Mouse (Mus musculus) lung, postnatal 0 days (tissue): Measurements from ENCODE around the gene Bhlha15. TPM values are rescaled to one million over a fixed set of nuclear protein-coding genes. Genes with fewer than 3 reads are reported as not detected.

ENCODE experiments used
- ATAC-seq: fragments of 200-750 bp; cut with Nextera tagmentation; 2 replicates; pipeline ENCODE4 v1.8.0; 2017; ENCODE audit warnings: moderate library complexity
- DNase-seq: peaks from one replicate; pipeline ENCODE4 v3.0.0-alpha.2; 2016; ENCODE audit warnings: low spot score
- H3K27ac ChIP-seq: fragments of 300-500 bp; sonication (generic); 2 replicates; pipeline ENCODE4 v1.5.1; 2014; ENCODE audit warnings: antibody characterized with exemption, mild to moderate bottlenecking, low read length, mixed read lengths
- H3K27me3 ChIP-seq: fragments of 300-500 bp; sonication (generic); replicated peaks from 2 replicates; pipeline ENCODE4 v1.6.1; 2014; ENCODE audit warnings: low read length, mixed read lengths; ENCODE audit not compliant: insufficient read depth
- H3K36me3 ChIP-seq: fragments of 300-500 bp; sonication (generic); 2 replicates; pipeline ENCODE4 v1.6.1; 2014; ENCODE audit warnings: low read length, mixed read lengths; ENCODE audit not compliant: insufficient read depth
- H3K4me1 ChIP-seq: fragments of 300-500 bp; sonication (generic); 2 replicates; pipeline ENCODE4 v1.6.1; 2014; ENCODE audit warnings: antibody characterized with exemption, low read depth, low read length, mixed read lengths; ENCODE audit not compliant: insufficient read depth
- H3K4me2 ChIP-seq: fragments of 300-500 bp; sonication (generic); replicated peaks from 2 replicates; pipeline ENCODE4 v1.6.1; 2014; ENCODE audit warnings: low read depth, mild to moderate bottlenecking, low read length, moderate library complexity, mixed read lengths
- H3K4me3 ChIP-seq: fragments of 300-500 bp; sonication (generic); 2 replicates; pipeline ENCODE4 v1.5.1; 2014; ENCODE audit warnings: low read depth, low read length
- H3K9ac ChIP-seq: fragments of 300-500 bp; sonication (generic); replicated peaks from 2 replicates; pipeline ENCODE4 v1.6.1; 2014; ENCODE audit warnings: low read depth, mild to moderate bottlenecking
- H3K9me3 ChIP-seq: fragments of 300-500 bp; sonication (generic); 2 replicates; pipeline ENCODE4 v1.6.1; 2016; ENCODE audit warnings: low read length, mixed read lengths
- CTCF ChIP-seq: IDR thresholded peaks from 2 replicates; pipeline ENCODE4 v1.5.1; 2016; ENCODE audit warnings: antibody characterized with exemption, mild to moderate bottlenecking
- EP300 ChIP-seq: IDR thresholded peaks from 2 replicates; pipeline ENCODE4 v1.6.1; 2016; ENCODE audit warnings: antibody characterized with exemption, mild to moderate bottlenecking, control low read depth
- WGBS: fragments of 180-500 bp; shearing (Covaris S2); extraction: QIAGEN DNeasy Blood & Tissue Kit; methylation state at CpG from one replicate; pipeline ENCODE4 v1.1.7; 2014; 5-methylcytosine and 5-hydroxymethylcytosine counted together
- polyA plus RNA-seq: library from polyadenylated mRNA; unstranded; fragments of >200 nt; fragmentation: Nextera tagmentation; extraction: Ambion mirVana; gene quantifications from 2 replicates; pipeline ENCODE4 v1.2.1, GENCODE M21; 2015

Gene Bhlha15
- polyA plus RNA-seq, 1 experiment from 2014 or later: 0.20 TPM

DNA sequence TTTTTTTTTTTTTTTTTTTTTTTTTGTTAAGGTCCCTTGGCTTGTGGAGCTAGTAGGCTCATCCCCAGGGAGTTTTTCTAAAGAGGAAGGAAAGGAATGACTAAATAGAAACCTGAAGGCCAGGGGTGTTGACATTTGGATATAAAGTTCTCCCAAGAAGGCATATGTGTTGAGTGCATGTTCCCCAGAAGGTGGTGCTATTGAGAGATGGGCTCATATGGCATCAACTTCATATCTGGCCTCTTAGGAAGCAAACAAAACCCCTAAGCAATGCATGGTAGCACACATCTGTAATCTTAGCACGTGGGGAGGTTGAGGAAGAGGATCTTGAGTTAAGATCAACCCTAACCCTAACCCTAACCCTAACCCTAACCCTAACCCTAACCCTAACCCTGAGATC is 41.3 kb downstream of the Bhlha15 start:
- Histone ChIP-seq H3K4me2 (no peak overlapping the region), H3K9me3 (no peaks in the 10 kb centered on the region), H3K4me3 (no peak overlapping the region), H3K27ac (no peak overlapping the region), H3K4me1 (no peaks in the 10 kb centered on the region), H3K36me3 (no peaks in the 10 kb centered on the region), H3K27me3 (no peaks in the 10 kb centered on the region), H3K9ac (no peak overlapping the region)
- no peak for TF ChIP-seq EP300
- peak; percentile 72 for TF ChIP-seq CTCF
- DNase-seq (peak; percentile 73), ATAC-seq (peak; percentile 34; the same call in 1 of the 2 replicates)
- WGBS: 67% methylated on average over 1 of the region's 1 CpGs

GRCm38 (mm10) chr5:144232531-144232930 is 42.4 kb downstream of the Bhlha15 start:
- Histone ChIP-seq H3K4me1 (no peaks in the 10 kb centered on the region), H3K27me3 (no peaks in the 10 kb centered on the region), H3K27ac (no peak overlapping the region), H3K4me3 (no peak overlapping the region), H3K4me2 (no peak overlapping the region), H3K9ac (no peak overlapping the region), H3K9me3 (no peaks in the 10 kb centered on the region), H3K36me3 (no peaks in the 10 kb centered on the region)
- TF ChIP-seq CTCF (no peak), EP300 (no peak)
- DNase-seq (no peak), ATAC-seq (no peak)
- WGBS: 86% methylated on average over 5 of the region's 5 CpGs

DNA sequence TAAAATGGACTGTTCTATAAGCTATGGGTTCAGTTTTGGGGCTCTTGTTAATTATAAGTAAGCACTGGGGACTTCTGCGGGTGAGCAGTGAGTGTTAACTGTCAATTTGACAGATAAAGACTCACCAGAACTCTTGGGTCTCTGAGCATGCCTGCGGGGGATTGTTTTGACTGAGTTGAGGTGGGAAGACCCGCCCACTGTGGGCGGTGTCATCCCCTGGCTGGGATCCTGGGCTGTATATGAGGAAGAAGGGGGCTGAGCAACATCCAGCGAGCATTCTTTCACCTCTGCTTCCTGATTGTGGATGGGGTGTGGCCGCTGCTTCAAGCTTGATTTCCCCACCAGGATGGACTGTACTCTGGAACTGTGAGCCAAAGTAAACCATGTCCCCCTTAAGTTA is 44.1 kb downstream of the Bhlha15 start:
- H3K4me2 ChIP-seq: no peak overlapping the region
- no peaks in the 10 kb centered on the region for H3K27me3 ChIP-seq
- peak; percentile 47; the same call in 1 of the 2 replicates for ATAC-seq
- 61% methylated on average over 6 of the region's 6 CpGs for whole genome bisulfite sequencing
- H3K4me3 ChIP-seq: no peak overlapping the region
- no peaks in the 10 kb centered on the region for H3K36me3 ChIP-seq
- DNase-seq: no peak
- no peaks in the 10 kb centered on the region for H3K4me1 ChIP-seq
- TF ChIP-seq EP300 (no peak), CTCF (no peak)
- no peak overlapping the region for H3K27ac ChIP-seq
- H3K9me3 ChIP-seq: no peaks in the 10 kb centered on the region
- H3K9ac ChIP-seq: no peak overlapping the region

- no peak overlapping the region for H3K9ac ChIP-seq
- H3K4me1 ChIP-seq: no peaks in the 10 kb centered on the region
- DNase-seq: peak; percentile 31
- 63% methylated on average over 7 of the region's 7 CpGs for WGBS
- H3K4me3 ChIP-seq: no peak overlapping the region
- H3K27me3 ChIP-seq: no peaks in the 10 kb centered on the region
- no peak for TF ChIP-seq CTCF
- TF ChIP-seq EP300: no peak
- H3K9me3 ChIP-seq: no peaks in the 10 kb centered on the region
- ATAC-seq: peak; percentile 57
- no peak overlapping the region for H3K27ac ChIP-seq
- no peak overlapping the region for H3K4me2 ChIP-seq
- H3K36me3 ChIP-seq: no peaks in the 10 kb centered on the region
These were observed 44.6 kb downstream of the Bhlha15 start for GRCm38 (mm10) chr5:144234714-144235113.

- H3K27me3 ChIP-seq: no peaks in the 10 kb centered on the region
- DNase-seq: no peak
- H3K9me3 ChIP-seq: no peaks in the 10 kb centered on the region
- ATAC-seq: no peak
- no peaks in the 10 kb centered on the region for H3K4me1 ChIP-seq
- no peak for TF ChIP-seq EP300
- no peak for TF ChIP-seq CTCF
- no peak overlapping the region for H3K9ac ChIP-seq
- no peak overlapping the region for H3K4me2 ChIP-seq
- no peak overlapping the region for H3K4me3 ChIP-seq
- H3K27ac ChIP-seq: no peak overlapping the region
- no peaks in the 10 kb centered on the region for H3K36me3 ChIP-seq
- 91% methylated on average over 1 of the region's 1 CpGs for WGBS
These were observed 48.9 kb downstream of the Bhlha15 start for GRCm38 (mm10) chr5:144238969-144239368.

Other genes starting within 250 kb of the Bhlha15 start
- 87.4 and 98.1 TPM in 2 replicates for gene Ccz1, start 175.4 kb upstream of the Bhlha15 start, polyA plus RNA-seq
- 0.72 and 0.95 TPM in 2 replicates for gene Ocm, start 163.6 kb upstream of the Bhlha15 start, polyA plus RNA-seq
- 4.5 and 4.7 TPM in 2 replicates for gene Lmtk2, start 89.8 kb upstream of the Bhlha15 start, polyA plus RNA-seq
- gene Tecpr1, start 33.3 kb downstream of the Bhlha15 start, polyA plus RNA-seq: 34.1 and 35.0 TPM in 2 replicates
- 278 and 286 TPM in 2 replicates for gene Bri3, start 54.2 kb downstream of the Bhlha15 start, polyA plus RNA-seq
- 18.3 and 21.5 TPM in 2 replicates for gene Baiap2l1, start 167.8 kb downstream of the Bhlha15 start, polyA plus RNA-seq